Mouse (Mus musculus) CH12.LX (cell line): ENCODE measurements around the gene Rragd. TPM values are rescaled to one million over a fixed set of nuclear protein-coding genes. Genes with fewer than 3 reads are reported as not detected.

ENCODE experiments used
- DNase-seq: peaks from one replicate; pipeline ENCODE4 v3.0.0-alpha.2; 2013; ENCODE audit errors: extremely low read depth
- H3K27ac ChIP-seq: 2 replicates; pipeline ENCODE4 v1.5.1; 2012; ENCODE audit warnings: low read depth, mild to moderate bottlenecking, control low read depth, moderate library complexity; ENCODE audit not compliant: insufficient read depth
- H3K27me3 ChIP-seq: replicated peaks from 2 replicates; pipeline ENCODE3; 2012; ENCODE audit warnings: inconsistent platforms
- H3K36me3 ChIP-seq, 2 experiments: replicated peaks in 1 of 2; 2 replicates each; pipeline versions ENCODE3 to v1.6.1; 2012; ENCODE audit warnings: inconsistent platforms in 1 of 2, low read length in 1 of 2, mild to moderate bottlenecking in 1 of 2, mixed read lengths in 1 of 2, moderate library complexity in 1 of 2; ENCODE audit not compliant: control insufficient read depth in 1 of 2, insufficient read depth in 1 of 2
- H3K4me1 ChIP-seq, 2 experiments: 2 replicates each; pipeline ENCODE4 v1.6.1; 2012; ENCODE audit warnings: inconsistent platforms in 1 of 2, moderate library complexity in 1 of 2; ENCODE audit not compliant: insufficient read depth in 2 of 2, control insufficient read depth in 1 of 2
- H3K4me2 ChIP-seq: 2 replicates; pipeline ENCODE4 v1.6.1; 2012; ENCODE audit warnings: low read depth, mild to moderate bottlenecking, control low read depth; ENCODE audit not compliant: poor library complexity, insufficient read depth, severe bottlenecking
- H3K4me3 ChIP-seq, 3 experiments: fragments of 150-350 bp in 1 of 3; sonication (generic) in 1 of 3; replicated peaks in 1 of 3; 2 replicates each; pipeline versions ENCODE3 to v1.5.1; 2011 to 2012; ENCODE audit warnings: low read depth in 2 of 3, low read length in 2 of 3, mild to moderate bottlenecking in 2 of 3, moderate library complexity in 2 of 3, control low read depth in 1 of 3, improper control_type of control experiment in 1 of 3, inconsistent platforms in 1 of 3, mixed read lengths in 1 of 3; ENCODE audit not compliant: poor library complexity in 1 of 3
- H3K79me2 ChIP-seq: replicated peaks from 2 replicates; pipeline ENCODE4 v1.6.1; 2012; ENCODE audit warnings: mild to moderate bottlenecking, moderate library complexity; ENCODE audit not compliant: control insufficient read depth, poor library complexity, insufficient read depth, severe bottlenecking; ENCODE audit errors: extremely low read depth
- H3K9ac ChIP-seq: 2 replicates; pipeline ENCODE4 v1.6.1; 2012; ENCODE audit warnings: low read depth, mild to moderate bottlenecking, control low read depth, moderate library complexity; ENCODE audit not compliant: insufficient read depth
- H3K9me3 ChIP-seq: replicated peaks from 2 replicates; pipeline ENCODE3; 2012; ENCODE audit warnings: low read length, inconsistent platforms, mixed read lengths
- CHD1 ChIP-seq: IDR thresholded peaks from 2 replicates; pipeline ENCODE4 v1.6.1; 2012; ENCODE audit warnings: low read depth, low read length, improper control_type of control experiment, inconsistent platforms
- ELF1 ChIP-seq: IDR thresholded peaks from 2 replicates; pipeline ENCODE4 v1.6.1; 2014; ENCODE audit warnings: low read depth, mild to moderate bottlenecking, inconsistent platforms, low read length, improper control_type of control experiment
- EP300 ChIP-seq: IDR thresholded peaks from 2 replicates; pipeline ENCODE4 v1.6.1; 2011; ENCODE audit warnings: low read length, improper control_type of control experiment
- GABPA ChIP-seq: IDR thresholded peaks from 2 replicates; pipeline ENCODE4 v1.6.1; 2012; ENCODE audit warnings: low read depth, low read length, improper control_type of control experiment, inconsistent platforms; ENCODE audit not compliant: insufficient replicate concordance
- MAX ChIP-seq: IDR thresholded peaks from 2 replicates; pipeline ENCODE4 v1.6.1; 2011; ENCODE audit warnings: low read length, improper control_type of control experiment
- MEF2A ChIP-seq: IDR thresholded peaks from 2 replicates; pipeline ENCODE4 v1.6.1; 2014; ENCODE audit warnings: low read depth, mild to moderate bottlenecking, inconsistent platforms, low read length, improper control_type of control experiment, borderline replicate concordance
- MXI1 ChIP-seq: IDR thresholded peaks from 2 replicates; pipeline ENCODE4 v1.6.1; 2011; ENCODE audit warnings: mild to moderate bottlenecking, low read depth, low read length, improper control_type of control experiment
- POLR2A ChIP-seq: IDR thresholded peaks from 2 replicates; pipeline ENCODE4 v1.6.1; 2011; ENCODE audit warnings: low read depth, mild to moderate bottlenecking, improper control_type of control experiment, low read length
- POLR2AphosphoS2 ChIP-seq: IDR thresholded peaks from 2 replicates; pipeline ENCODE4 v1.6.1; 2011; ENCODE audit warnings: low read depth, low read length, improper control_type of control experiment
- RCOR1 ChIP-seq: conservative IDR thresholded peaks from 2 replicates; pipeline ENCODE4 v1.6.1; 2012; ENCODE audit warnings: low read depth, mild to moderate bottlenecking, inconsistent platforms, low read length, improper control_type of control experiment
- SIN3A ChIP-seq: IDR thresholded peaks from 2 replicates; pipeline ENCODE4 v1.6.1; 2012; ENCODE audit warnings: low read length, improper control_type of control experiment, inconsistent platforms
- ZC3H11A ChIP-seq: IDR thresholded peaks from 2 replicates; pipeline ENCODE4 v1.6.1; 2012; ENCODE audit warnings: low read depth, mild to moderate bottlenecking, inconsistent platforms, low read length, improper control_type of control experiment
- ZKSCAN1 ChIP-seq: IDR thresholded peaks from 2 replicates; pipeline ENCODE4 v1.6.1; 2012; ENCODE audit warnings: low read depth, inconsistent platforms, low read length, improper control_type of control experiment, borderline replicate concordance
- dilution Hi-C: fragments of 300-500 bp; cut with MboI; formaldehyde crosslinking; loops from 2 replicates; pipeline ENCODE4 v1.14.3; 2020; ENCODE audit warnings: low sequenced_read_pairs; ENCODE audit not compliant: extremely low pct_unique_long_range_greater_than_20kb, extremely low pct_ligation_motif_present
- in situ Hi-C: fragments of 300-500 bp; cut with MboI; formaldehyde crosslinking; loops from 3 replicates; pipeline ENCODE4 v1.14.3; 2019; ENCODE audit warnings: low sequenced_read_pairs, low pct_ligation_motif_present, low pct_unique_long_range_greater_than_20kb, mixed read lengths
- polyA plus RNA-seq: library from polyadenylated mRNA; unstranded; fragments of >175 nt; gene quantifications from 2 replicates; pipeline ENCODE4 v1.2.1, GENCODE M21; 2012; ENCODE audit warnings: low read depth; ENCODE audit not compliant: insufficient read length
- total RNA-seq, 2 experiments: library from RNA; depleted of rRNA; stranded (reverse); fragments of 300-350 nt in 1 of 2; fragments of >200 nt in 1 of 2; gene quantifications; 2 replicates each; pipeline ENCODE4 v1.2.3; 2012 to 2014

Rragd gene
- total and polyA plus RNA-seq, 3 experiments: 0.46 to 1.4 (median 1.1) TPM

GRCm38 (mm10) chr4:32997571-32997970 is 14.7 kb downstream of the Rragd start:
- Histone ChIP-seq H3K79me2 (no peaks in the 10 kb centered on the region), H3K4me2 (no peak overlapping the region), H3K9ac (no peak overlapping the region), H3K4me1 (peaks cover 0 to 5% of the 10 kb centered on the region in 2 experiments; a peak in 1 of 4 replicates), H3K9me3 (peaks cover 5% of the 10 kb centered on the region), H3K27ac (no peak overlapping the region), H3K4me3 (no peak overlapping the region), H3K36me3 (no peaks in the 10 kb centered on the region), H3K27me3 (no peaks in the 10 kb centered on the region)
- no peak for DNase-seq
- dilution Hi-C loops (no loop called here), in situ Hi-C loops (loop anchor here (25.0 kb wide), 1 partner anchor 385 kb away; the partner anchor contains the start of genes Casp8ap2 and Gja10)
- no peak for TF ChIP-seq GABPA
- TF ChIP-seq ZKSCAN1: no peak
- no peak for TF ChIP-seq RCOR1
- TF ChIP-seq SIN3A: no peak
- TF ChIP-seq CHD1: no peak
- TF ChIP-seq POLR2AphosphoS2: no peak

GRCm38 (mm10) chr4:32998996-32999395 is 16.2 kb downstream of the Rragd start:
- no peaks in the 10 kb centered on the region for H3K27me3 ChIP-seq
- H3K9me3 ChIP-seq: peaks cover 5% of the 10 kb centered on the region
- no peak overlapping the region for H3K4me3 ChIP-seq
- H3K79me2 ChIP-seq: no peaks in the 10 kb centered on the region
- no peak for TF ChIP-seq SIN3A
- no peak for TF ChIP-seq MXI1
- no peak for TF ChIP-seq EP300
- TF ChIP-seq ZC3H11A: no peak
- no peak for TF ChIP-seq MEF2A
- TF ChIP-seq MAX: no peak
- TF ChIP-seq POLR2A: no peak
- TF ChIP-seq ELF1: no peak
- TF ChIP-seq RCOR1: no peak
- dilution Hi-C loops (no loop called here), in situ Hi-C loops (loop anchor here (25.0 kb wide), 1 partner anchor 387 kb away; the partner anchor contains the start of genes Casp8ap2 and Gja10)
- peaks cover 0 to 5% of the 10 kb centered on the region in 2 experiments; a peak in 1 of 4 replicates for H3K4me1 ChIP-seq
- no peak overlapping the region for H3K27ac ChIP-seq
- no peaks in the 10 kb centered on the region for H3K36me3 ChIP-seq
- no peak for DNase-seq
- H3K4me2 ChIP-seq: no peak overlapping the region
- H3K9ac ChIP-seq: no peak overlapping the region

- Histone ChIP-seq H3K4me1 (peaks cover 0 to 2% of the 10 kb centered on the region in 2 experiments; a peak in 1 of 4 replicates), H3K9ac (no peak overlapping the region), H3K36me3 (no peaks in the 10 kb centered on the region), H3K79me2 (no peaks in the 10 kb centered on the region), H3K4me2 (no peak overlapping the region), H3K4me3 (no peak overlapping the region), H3K27ac (no peak overlapping the region), H3K9me3 (no peaks in the 10 kb centered on the region), H3K27me3 (no peaks in the 10 kb centered on the region)
- no peak for DNase-seq
- dilution Hi-C loops: no loop called here
- no peak for TF ChIP-seq ZKSCAN1
- in situ Hi-C loops: no loop called here
Observed at GRCm38 (mm10) chr4:33002081-33002480, 19.2 kb downstream of the Rragd start.
